Mouse (Mus musculus) intestine, postnatal 0 days (tissue): ENCODE measurements around the gene Coch. TPM values are rescaled to one million over a fixed set of nuclear protein-coding genes. Genes with fewer than 3 reads are reported as not detected.
"Not testable (repeated sequence)": the region's sequence is repeated elsewhere in the genome, so short reads cannot be mapped to it uniquely, and the experiment has no call there.

Experiments
- ATAC-seq: fragments of 200-750 bp; cut with Nextera tagmentation; 2 replicates; pipeline ENCODE4 v1.8.0; 2017; ENCODE audit warnings: mild to moderate bottlenecking, moderate TSS enrichment, moderate library complexity
- H3K27ac ChIP-seq: fragments of 300-500 bp; sonication (generic); 2 replicates; pipeline ENCODE4 v1.5.1; 2014; ENCODE audit warnings: mild to moderate bottlenecking, low read depth, low read length, moderate library complexity
- H3K27me3 ChIP-seq: fragments of 300-500 bp; sonication (generic); replicated peaks from 2 replicates; pipeline ENCODE4 v1.6.1; 2014; ENCODE audit warnings: low read length, mixed read lengths; ENCODE audit not compliant: control insufficient read depth, insufficient read depth
- H3K36me3 ChIP-seq: fragments of 300-500 bp; sonication (generic); 2 replicates; pipeline ENCODE4 v1.6.1; 2014; ENCODE audit warnings: mild to moderate bottlenecking, moderate library complexity; ENCODE audit not compliant: control insufficient read depth, insufficient read depth
- H3K4me1 ChIP-seq: fragments of 300-500 bp; sonication (generic); replicated peaks from 2 replicates; pipeline ENCODE4 v1.6.1; 2014; ENCODE audit warnings: antibody characterized with exemption, low read length, mixed read lengths; ENCODE audit not compliant: control insufficient read depth, insufficient read depth
- H3K4me2 ChIP-seq: fragments of 300-500 bp; sonication (generic); replicated peaks from 2 replicates; pipeline ENCODE4 v1.6.1; 2014; ENCODE audit warnings: low read depth, mild to moderate bottlenecking, moderate library complexity
- H3K4me3 ChIP-seq: fragments of 300-500 bp; sonication (generic); 2 replicates; pipeline ENCODE4 v1.5.1; 2014; ENCODE audit warnings: low read depth, low read length
- H3K9ac ChIP-seq: fragments of 300-500 bp; sonication (generic); 2 replicates; pipeline ENCODE4 v1.6.1; 2014; ENCODE audit warnings: mild to moderate bottlenecking, low read depth, low read length
- H3K9me3 ChIP-seq: fragments of 300-500 bp; sonication (generic); 2 replicates; pipeline ENCODE4 v1.6.1; 2016; ENCODE audit warnings: mixed run types; ENCODE audit not compliant: control insufficient read depth
- CTCF ChIP-seq: sonication (generic); IDR thresholded peaks from 2 replicates; pipeline ENCODE4 v1.5.1; 2016; ENCODE audit warnings: low read depth, mild to moderate bottlenecking, control low read depth, antibody characterized with exemption, moderate library complexity
- WGBS: fragments of 180-500 bp; shearing (Covaris S2); extraction: QIAGEN DNeasy Blood & Tissue Kit; methylation state at CpG from one replicate; pipeline ENCODE4 v1.1.7; 2014; 5-methylcytosine and 5-hydroxymethylcytosine counted together
- polyA plus RNA-seq: library from polyadenylated mRNA; unstranded; fragments of >200 nt; fragmentation: Nextera tagmentation; extraction: Ambion mirVana; gene quantifications from 2 replicates; pipeline ENCODE4 v1.2.1, GENCODE M21; 2015

Coch gene
- polyA plus RNA-seq, 1 experiment from 2014 or later, result 0.89 TPM

DNA sequence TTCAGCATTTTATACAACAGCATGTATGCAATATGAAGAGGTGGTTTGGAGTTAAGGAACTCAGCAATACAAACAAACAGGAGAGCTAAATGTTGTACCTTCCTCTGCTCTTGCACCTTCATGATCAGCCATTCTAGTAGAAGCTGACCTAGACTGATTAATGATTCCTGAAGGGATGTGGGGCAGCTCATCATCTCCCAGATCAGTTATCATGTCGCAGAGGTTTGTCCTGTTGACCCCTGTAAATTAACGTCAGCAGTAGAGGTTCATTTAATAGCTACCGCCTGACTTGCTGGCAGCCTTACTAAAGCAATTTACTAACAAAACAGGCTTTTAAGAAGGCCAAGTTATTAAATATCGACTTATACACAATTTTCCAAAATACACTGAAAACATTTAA lies 40.3 kb downstream of the Coch start:
- H3K36me3 ChIP-seq, result no peaks in the 10 kb centered on the region
- no peaks in the 10 kb centered on the region for H3K9me3 ChIP-seq
- H3K27ac ChIP-seq, result no peak overlapping the region
- H3K4me2 ChIP-seq, result no peak overlapping the region
- no peaks in the 10 kb centered on the region for H3K4me1 ChIP-seq
- H3K27me3 ChIP-seq, result no peaks in the 10 kb centered on the region
- H3K4me3 ChIP-seq, result no peak overlapping the region
- no peak for ATAC-seq
- TF ChIP-seq CTCF, result no peak
- 50% methylated on average over 4 of the region's 4 CpGs for WGBS
- no peak overlapping the region for H3K9ac ChIP-seq

DNA sequence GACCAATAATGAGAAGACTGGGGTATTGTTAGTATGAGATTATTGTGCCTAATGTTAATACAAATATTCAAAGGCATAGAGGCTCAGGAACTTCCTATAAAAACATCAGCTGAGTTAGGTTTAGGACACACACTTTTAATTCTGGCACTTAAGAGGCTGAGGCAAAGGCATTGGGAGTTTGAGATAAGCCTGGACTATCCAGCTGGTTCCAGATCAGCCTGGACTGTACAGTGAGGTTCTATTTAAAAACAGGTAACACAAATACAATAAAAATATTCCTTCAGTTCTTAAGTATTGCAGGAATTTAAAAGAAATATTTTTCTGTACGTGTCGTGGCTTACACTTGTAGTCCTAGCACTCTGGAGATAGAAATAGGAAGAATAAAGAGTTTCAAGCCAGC lies 43.1 kb downstream of the Coch start:
- H3K36me3 ChIP-seq, result no peaks in the 10 kb centered on the region
- no peaks in the 10 kb centered on the region for H3K9me3 ChIP-seq
- H3K27ac ChIP-seq, result no peak overlapping the region
- H3K9ac ChIP-seq, result no peak overlapping the region
- no peaks in the 10 kb centered on the region for H3K4me1 ChIP-seq
- 89% methylated on average over 2 of the region's 2 CpGs for WGBS
- ATAC-seq, result no peak
- no peak overlapping the region for H3K4me2 ChIP-seq
- TF ChIP-seq CTCF, result no peak
- no peak overlapping the region for H3K4me3 ChIP-seq
- no peaks in the 10 kb centered on the region for H3K27me3 ChIP-seq

- H3K4me1 ChIP-seq, result no peaks in the 10 kb centered on the region; the same call in 1 of the 2 replicates
- TF ChIP-seq CTCF, result no peak
- H3K27ac ChIP-seq, result no peak overlapping the region
- no peaks in the 10 kb centered on the region for H3K9me3 ChIP-seq
- WGBS, result 33% methylated on average over 2 of the region's 2 CpGs
- H3K27me3 ChIP-seq, result no peaks in the 10 kb centered on the region
- H3K36me3 ChIP-seq, result 0 out of 2 replicates have a peak, but pooled peaks cover 3% of the 10 kb centered on the region
- H3K4me2 ChIP-seq, result no peak overlapping the region
- no peak overlapping the region for H3K4me3 ChIP-seq
- H3K9ac ChIP-seq, result no peak overlapping the region
- ATAC-seq, result no peak
Measured at GRCm38 (mm10) chr12:51636689-51637470, 43.7 kb downstream of the Coch start.

DNA sequence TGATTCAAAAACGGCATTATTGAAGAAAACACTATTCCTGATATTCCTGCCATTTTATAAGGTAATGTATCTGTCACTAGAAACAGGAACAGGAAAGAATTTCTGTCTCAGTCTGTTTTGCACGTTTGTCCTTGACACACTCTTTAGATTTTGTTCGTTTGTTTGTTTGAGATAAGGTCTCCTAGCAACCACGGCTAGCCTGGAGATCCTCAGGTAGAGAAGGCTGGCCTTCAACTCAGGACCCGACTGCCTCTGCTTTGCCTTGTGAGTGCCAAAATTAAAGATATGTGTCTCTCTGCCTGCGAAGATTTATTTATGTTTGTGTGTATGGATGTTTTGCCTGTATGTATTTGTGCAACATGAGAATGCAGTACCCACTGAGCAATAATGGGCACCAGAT lies 48.7 kb downstream of the Coch start:
- H3K4me2 ChIP-seq, result no peak overlapping the region
- ATAC-seq, result peak; percentile 63; the same call in 1 of the 2 replicates
- H3K4me3 ChIP-seq, result no peak overlapping the region
- H3K4me1 ChIP-seq, result no peaks in the 10 kb centered on the region; the same call in 1 of the 2 replicates
- no peak overlapping the region for H3K9ac ChIP-seq
- peaks cover 3% of the 10 kb centered on the region; the same call in 1 of the 2 replicates for H3K36me3 ChIP-seq
- no peak for TF ChIP-seq CTCF
- no peak overlapping the region for H3K27ac ChIP-seq
- WGBS, result 25% methylated on average over 6 of the region's 6 CpGs
- H3K27me3 ChIP-seq, result no peaks in the 10 kb centered on the region
- H3K9me3 ChIP-seq, result no peaks in the 10 kb centered on the region

DNA sequence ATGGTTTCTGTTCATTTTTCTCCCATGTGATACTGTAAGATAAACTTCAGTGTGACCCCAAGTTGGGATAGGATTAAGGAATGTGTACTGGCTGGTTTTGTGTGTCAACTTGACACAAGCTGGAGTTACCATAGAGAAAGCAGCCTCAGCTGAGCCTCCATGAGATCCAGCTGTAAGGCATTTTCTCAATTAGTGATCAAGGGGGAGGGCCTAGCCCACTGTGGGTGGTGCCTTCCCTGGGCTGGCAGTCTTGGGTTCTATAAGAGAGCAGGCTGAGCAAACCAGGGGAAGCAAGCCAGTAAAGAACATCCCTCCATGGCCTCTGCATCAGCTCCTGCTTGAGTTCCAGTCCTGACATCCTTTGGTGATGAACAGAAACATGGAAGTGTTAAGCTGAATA lies 56.3 kb downstream of the Coch start:
- not testable (repeated sequence) for H3K9me3 ChIP-seq, H3K9ac ChIP-seq, H3K4me3 ChIP-seq, H3K4me2 ChIP-seq, ATAC-seq, H3K4me1 ChIP-seq, H3K27ac ChIP-seq, H3K27me3 ChIP-seq
- H3K36me3 ChIP-seq, result peaks cover 28% of the 10 kb centered on the region

Other genes with a start within 250 kb of the Coch start
- gene G2e3, start 245.3 kb upstream of the Coch start, polyA plus RNA-seq, result 7.4 and 7.5 TPM in 2 replicates
- gene Scfd1, start 215.8 kb upstream of the Coch start, polyA plus RNA-seq, result 68.5 and 69.6 TPM in 2 replicates
- gene Ap4s1, start 97.7 kb downstream of the Coch start, polyA plus RNA-seq, result 24.0 and 25.7 TPM in 2 replicates
- gene Strn3, start 98.6 kb downstream of the Coch start, polyA plus RNA-seq, result 22.2 and 22.9 TPM in 2 replicates
- 16.8 and 20.9 TPM in 2 replicates for gene Hectd1, start 236.2 kb downstream of the Coch start, polyA plus RNA-seq